Mouse (Mus musculus): Measurements from ENCODE around the gene Fmo6.

DNA sequence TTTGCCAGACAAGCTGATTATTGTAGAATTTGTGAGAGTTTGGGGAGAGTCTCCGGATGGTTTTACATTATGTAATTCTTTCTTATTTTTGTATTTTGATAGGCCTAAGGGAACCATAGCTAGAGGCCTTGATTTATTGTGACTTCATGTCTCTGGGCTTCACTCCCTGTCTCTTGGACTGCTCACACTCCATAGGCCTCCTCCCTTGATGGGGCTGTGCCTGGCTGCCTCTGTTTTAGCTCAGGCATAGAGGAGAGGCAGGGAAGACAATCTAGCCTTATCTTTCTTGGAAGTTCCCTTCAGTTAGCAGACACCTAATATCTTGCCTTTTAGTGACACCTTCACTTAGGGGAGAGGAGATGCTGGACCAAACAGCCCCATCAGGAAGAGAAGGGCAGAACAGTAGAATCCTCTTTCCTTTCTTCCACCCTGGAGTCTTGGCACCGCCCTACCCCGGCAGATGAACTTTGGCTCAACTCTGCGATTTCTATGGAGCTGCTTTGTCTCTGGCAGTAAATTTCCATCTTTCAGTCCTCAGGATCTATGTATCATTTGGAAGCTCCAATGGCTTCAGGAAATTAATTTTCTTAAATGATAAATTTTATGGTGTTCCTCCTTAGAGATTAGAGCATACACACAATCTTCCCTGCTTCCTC lies 1.5 kb upstream of the Fmo6 start:
- no peak for TF ChIP-seq CTCF (IDR thresholded peaks at IDR 0.05; ENCODE audit: borderline replicate concordance, extremely low read depth, insufficient read depth, insufficient read length)
- no peak for TF ChIP-seq POLR2A (IDR thresholded peaks at IDR 0.05; ENCODE audit: borderline replicate concordance, extremely low read depth, insufficient read depth, insufficient read length, poor library complexity, severe bottlenecking)
